Mouse (Mus musculus) liver, postnatal 0 days (tissue): ENCODE data around the gene Ctf2. TPM values are rescaled to one million over a fixed set of nuclear protein-coding genes. Genes with fewer than 3 reads are reported as not detected.

ENCODE experiments used
- ATAC-seq: fragments of 200-750 bp; cut with Nextera tagmentation; 2 replicates; pipeline ENCODE4 v1.8.0; 2017; ENCODE audit warnings: mild to moderate bottlenecking, moderate library complexity
- DNase-seq: peaks from one replicate; pipeline ENCODE4 v3.0.0-alpha.2; 2016
- H3K27ac ChIP-seq: fragments of 300-500 bp; sonication (generic); 2 replicates; pipeline ENCODE4 v1.5.1; 2014; ENCODE audit warnings: antibody characterized with exemption, moderate library complexity, mild to moderate bottlenecking, low read depth
- H3K27me3 ChIP-seq: fragments of 300-500 bp; sonication (generic); 2 replicates; pipeline ENCODE4 v1.6.1; 2014; ENCODE audit warnings: low read length, control low read depth, mixed read lengths; ENCODE audit not compliant: insufficient read depth
- H3K36me3 ChIP-seq: fragments of 300-500 bp; sonication (generic); replicated peaks from 2 replicates; pipeline ENCODE4 v1.6.1; 2014; ENCODE audit warnings: mild to moderate bottlenecking, control low read depth, low read length, moderate library complexity, mixed read lengths; ENCODE audit not compliant: insufficient read depth
- H3K4me1 ChIP-seq: fragments of 300-500 bp; sonication (generic); 2 replicates; pipeline ENCODE4 v1.6.1; 2014; ENCODE audit warnings: antibody characterized with exemption, mild to moderate bottlenecking, control low read depth; ENCODE audit not compliant: insufficient read depth
- H3K4me2 ChIP-seq: fragments of 300-500 bp; sonication (generic); 2 replicates; pipeline ENCODE4 v1.6.1; 2014; ENCODE audit warnings: low read depth, mild to moderate bottlenecking, low read length, moderate library complexity, mixed read lengths
- H3K4me3 ChIP-seq: fragments of 300-500 bp; sonication (generic); 2 replicates; pipeline ENCODE4 v1.5.1; 2014; ENCODE audit warnings: low read depth, low read length
- H3K9ac ChIP-seq: fragments of 300-500 bp; sonication (generic); replicated peaks from 2 replicates; pipeline ENCODE4 v1.6.1; 2014; ENCODE audit warnings: mild to moderate bottlenecking, moderate library complexity
- H3K9me3 ChIP-seq: fragments of 300-500 bp; sonication (generic); 2 replicates; pipeline ENCODE4 v1.6.1; 2016; ENCODE audit warnings: mild to moderate bottlenecking, control low read depth, low read length, mixed read lengths
- CTCF ChIP-seq: sonication (generic); IDR thresholded peaks from 2 replicates; pipeline ENCODE4 v1.5.1; 2016; ENCODE audit warnings: antibody characterized with exemption, low read depth
- EP300 ChIP-seq: IDR thresholded peaks from 2 replicates; pipeline ENCODE4 v1.6.1; 2016; ENCODE audit warnings: antibody characterized with exemption, low read depth, mild to moderate bottlenecking
- WGBS: fragments of 180-500 bp; shearing (Covaris S2); extraction: QIAGEN DNeasy Blood & Tissue Kit; methylation state at CpG from one replicate; pipeline ENCODE4 v1.1.7; 2014; ENCODE audit not compliant: insufficient replicate concordance; 5-methylcytosine and 5-hydroxymethylcytosine counted together
- polyA plus RNA-seq: library from polyadenylated mRNA; unstranded; fragments of >200 nt; fragmentation: Nextera tagmentation; extraction: Ambion mirVana; gene quantifications from 2 replicates; pipeline ENCODE4 v1.2.1, GENCODE M21; 2015

The Ctf2 gene
- polyA plus RNA-seq, 1 experiment from 2014 or later: not detected

GRCm38 (mm10) chr7:127719258-127719657 is 12.7 kb downstream of the Ctf2 start:
- H3K4me3 ChIP-seq: no peak overlapping the region
- no peak overlapping the region for H3K9ac ChIP-seq
- H3K27me3 ChIP-seq: no peaks in the 10 kb centered on the region
- ATAC-seq (no peak), DNase-seq (no peak)
- no peak overlapping the region for H3K27ac ChIP-seq
- H3K4me2 ChIP-seq: no peak overlapping the region
- H3K9me3 ChIP-seq: no peaks in the 10 kb centered on the region
- WGBS: 80% methylated on average over 6 of the region's 6 CpGs
- TF ChIP-seq EP300 (no peak), CTCF (no peak)
- H3K4me1 ChIP-seq: peaks cover 9% of the 10 kb centered on the region
- 0 out of 2 replicates have a peak, but pooled peaks cover 3% of the 10 kb centered on the region for H3K36me3 ChIP-seq

DNA sequence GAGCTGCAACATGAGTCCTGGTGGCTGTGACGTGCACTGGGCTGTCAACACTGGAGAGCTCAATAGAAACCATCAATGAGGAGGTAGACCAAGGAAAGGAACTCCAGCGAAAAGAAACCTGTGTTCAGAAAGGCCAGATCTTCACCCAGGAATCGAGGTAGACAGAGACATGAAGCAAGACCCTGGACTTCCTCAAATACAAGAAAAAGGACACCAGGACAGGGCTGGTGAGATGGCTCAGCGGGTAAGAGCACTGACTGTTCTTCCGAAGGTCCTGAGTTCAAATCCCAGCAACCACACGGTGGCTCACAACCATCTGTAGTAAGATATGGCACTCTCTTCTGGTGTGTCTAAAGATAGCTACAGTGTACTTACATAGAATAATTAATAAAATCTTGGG is 13.6 kb downstream of the Ctf2 start:
- TF ChIP-seq EP300: no peak
- no peak for TF ChIP-seq CTCF
- Histone ChIP-seq H3K36me3 (0 out of 2 replicates have a peak, but pooled peaks cover 3% of the 10 kb centered on the region), H3K27ac (no peak overlapping the region), H3K9me3 (no peaks in the 10 kb centered on the region), H3K4me1 (peaks cover 9% of the 10 kb centered on the region), H3K4me2 (no peak overlapping the region), H3K9ac (no peak overlapping the region), H3K4me3 (no peak overlapping the region), H3K27me3 (no peaks in the 10 kb centered on the region)
- ATAC-seq: no peak
- WGBS: 68% methylated on average over 6 of the region's 6 CpGs
- no peak for DNase-seq

GRCm38 (mm10) chr7:127716992-127717391 is 15.0 kb downstream of the Ctf2 start:
- ATAC-seq: peak; percentile 53

DNA sequence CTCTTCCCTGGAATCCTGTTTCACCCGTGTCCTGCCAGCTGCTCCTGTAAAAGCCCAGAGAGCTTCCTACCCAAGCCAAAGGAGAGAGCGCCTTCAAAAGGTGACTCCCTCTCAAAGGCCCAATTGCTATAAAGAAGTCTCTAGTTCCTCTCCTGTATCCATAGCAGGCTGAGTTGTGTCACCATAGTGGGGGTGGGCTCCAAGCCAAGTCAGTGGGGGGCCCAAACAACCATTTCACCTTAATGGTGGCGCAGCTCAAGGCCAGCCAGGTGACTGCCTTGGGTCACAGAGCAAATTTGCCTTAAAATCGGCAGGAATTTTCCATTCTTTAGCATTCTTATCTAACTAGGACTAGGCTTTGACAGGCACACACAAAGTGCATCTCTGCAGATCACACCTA is 17.1 kb downstream of the Ctf2 start:
- DNase-seq: no peak
- Histone ChIP-seq H3K9ac (no peak overlapping the region), H3K27me3 (no peaks in the 10 kb centered on the region), H3K36me3 (0 out of 2 replicates have a peak, but pooled peaks cover 3% of the 10 kb centered on the region), H3K4me3 (no peak overlapping the region), H3K9me3 (no peaks in the 10 kb centered on the region), H3K4me2 (no peak overlapping the region), H3K4me1 (peaks cover 28% of the 10 kb centered on the region), H3K27ac (no peak overlapping the region)
- TF ChIP-seq EP300 (no peak), CTCF (no peak)
- 79% methylated on average over 4 of the region's 4 CpGs for WGBS
- ATAC-seq: no peak

More at GRCm38 (mm10) chr7:127716992-127717391, 15.0 kb downstream of the Ctf2 start:
- Histone ChIP-seq H3K9ac (peak overlapping the region; percentile 50; the same call in 1 of the 2 replicates), H3K27ac (no peak overlapping the region), H3K9me3 (no peaks in the 10 kb centered on the region), H3K4me1 (peaks cover 18% of the 10 kb centered on the region), H3K4me2 (peak overlapping the region; percentile 68), H3K27me3 (no peaks in the 10 kb centered on the region), H3K36me3 (0 out of 2 replicates have a peak, but pooled peaks cover 3% of the 10 kb centered on the region), H3K4me3 (peak overlapping the region; percentile 34)
- 6% methylated on average over 41 of the region's 41 CpGs for WGBS
- peak; percentile 78 for DNase-seq
- TF ChIP-seq EP300: no peak
- peak; percentile 66 for TF ChIP-seq CTCF

DNA sequence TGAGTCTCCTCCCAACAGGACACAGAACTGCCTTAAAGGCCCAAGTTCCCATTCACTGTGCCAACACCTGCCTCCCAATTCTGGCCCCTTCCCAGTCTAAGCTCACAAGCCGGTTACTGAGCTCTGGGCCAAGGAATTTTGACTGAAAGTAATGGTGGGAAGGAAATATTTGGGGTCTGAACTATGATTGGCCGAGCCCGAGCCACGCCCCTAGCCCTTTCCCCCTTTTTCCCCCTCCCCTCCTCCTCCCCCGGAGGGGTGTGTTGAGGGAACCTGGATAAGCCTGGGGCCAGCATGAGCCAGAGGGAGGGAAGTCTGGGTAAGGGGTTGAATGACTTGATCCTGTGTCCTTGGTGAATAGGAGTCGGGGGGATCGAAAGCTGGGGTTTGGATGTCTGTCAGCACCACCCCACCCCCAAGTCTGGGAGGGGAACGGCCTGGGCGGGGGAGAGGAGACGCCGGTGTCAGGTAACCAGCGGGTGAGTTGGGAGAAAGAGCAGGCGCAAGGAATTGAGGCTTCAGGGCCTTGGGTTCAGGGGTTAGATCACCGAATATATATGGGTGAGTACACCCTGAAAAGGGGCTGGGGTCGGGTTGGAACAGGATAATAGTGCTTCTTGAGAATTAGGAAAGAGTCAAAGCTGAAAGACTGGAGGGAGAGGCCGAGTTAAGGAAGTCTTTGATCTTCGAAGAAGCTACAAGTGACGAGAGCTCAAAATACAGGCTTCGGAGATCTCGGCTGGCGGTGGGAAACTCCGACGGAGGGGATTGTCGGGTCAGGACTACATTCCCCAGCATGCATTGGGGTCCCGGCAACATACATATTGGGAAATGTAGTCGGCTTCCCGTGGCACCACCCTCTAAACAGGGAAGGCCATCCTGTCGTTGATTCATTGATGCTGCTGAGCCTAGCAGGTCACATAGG is 19.2 kb downstream of the Ctf2 start, which contains the start of gene Ctf1:
Gene Ctf1 (plus strand): TSS at position 276 of the 925 bp plus-strand sequence.
- TF ChIP-seq CTCF: no peak
- no peak for TF ChIP-seq EP300
- Histone ChIP-seq H3K36me3 (0 out of 2 replicates have a peak, but pooled peaks cover 3% of the 10 kb centered on the region), H3K9me3 (no peaks in the 10 kb centered on the region), H3K4me1 (peaks cover 38% of the 10 kb centered on the region), H3K27ac (peak within 1 kb of the TSS; percentile 78), H3K4me3 (peak within 1 kb of the TSS; percentile 41), H3K4me2 (peak within 1 kb of the TSS; percentile 73), H3K9ac (peak within 1 kb of the TSS; percentile 60), H3K27me3 (no peaks in the 10 kb centered on the region)
- peak; percentile 39 for ATAC-seq
- WGBS: 6% methylated on average over 28 of the region's 28 CpGs
- peak; percentile 77 for DNase-seq

DNA sequence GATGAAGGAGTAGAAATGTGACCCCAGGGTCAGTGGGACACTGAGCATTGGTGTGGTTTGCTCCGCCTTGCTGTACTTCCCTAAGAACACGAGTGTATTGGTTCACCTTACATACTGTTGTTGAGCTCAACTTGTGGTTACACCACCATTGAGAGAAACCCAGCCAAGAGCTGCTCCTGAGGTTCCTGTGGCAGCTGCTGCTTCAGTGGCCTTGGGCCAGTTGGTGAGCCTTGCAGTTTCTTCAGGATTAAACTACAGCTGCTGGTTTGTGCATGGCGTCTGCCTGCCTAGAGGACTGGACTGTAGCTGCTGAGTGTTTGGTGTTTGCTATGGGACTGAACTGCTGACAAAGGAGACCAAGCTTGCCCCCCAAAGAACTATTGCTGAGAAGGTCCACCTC is 20.5 kb downstream of the Ctf2 start:
- WGBS: 52% methylated on average over 3 of the region's 3 CpGs
- no peak for DNase-seq
- no peak overlapping the region for H3K4me3 ChIP-seq

More for the DNA sequence above, 20.5 kb downstream of the Ctf2 start:
- Histone ChIP-seq H3K27me3 (no peaks in the 10 kb centered on the region), H3K9me3 (no peaks in the 10 kb centered on the region), H3K27ac (peak overlapping the region; percentile 78), H3K4me2 (no peak overlapping the region), H3K4me1 (peaks cover 38% of the 10 kb centered on the region), H3K36me3 (0 out of 2 replicates have a peak, but pooled peaks cover 5% of the 10 kb centered on the region), H3K9ac (no peak overlapping the region)
- TF ChIP-seq EP300 (no peak), CTCF (no peak)
- ATAC-seq: peak; percentile 5; the same call in 1 of the 2 replicates
